Mouse (Mus musculus) embryonic facial prominence, embryonic 10.5 days (tissue): ENCODE measurements around the gene Krtap17-1. TPM values are rescaled to one million over a fixed set of nuclear protein-coding genes. Genes with fewer than 3 reads are reported as not detected.

ENCODE experiments used
- DNase-seq: peaks from one replicate; pipeline ENCODE4 v3.0.0-alpha.2; 2017; ENCODE audit warnings: low spot score
- H3K27ac ChIP-seq: fragments of 300-500 bp; sonication (generic); replicated peaks from 2 replicates; pipeline ENCODE4 v1.5.1; 2016; ENCODE audit warnings: mild to moderate bottlenecking
- H3K27me3 ChIP-seq: fragments of 300-500 bp; sonication (generic); replicated peaks from 2 replicates; pipeline ENCODE4 v1.6.1; 2016; ENCODE audit warnings: low read depth, mild to moderate bottlenecking; ENCODE audit not compliant: poor library complexity, severe bottlenecking
- H3K36me3 ChIP-seq: fragments of 300-500 bp; sonication (generic); replicated peaks from 2 replicates; pipeline ENCODE4 v1.6.1; 2016; ENCODE audit warnings: mild to moderate bottlenecking, moderate library complexity
- H3K4me1 ChIP-seq: fragments of 300-500 bp; sonication (generic); 2 replicates; pipeline ENCODE4 v1.6.1; 2016
- H3K4me3 ChIP-seq: fragments of 300-500 bp; sonication (generic); 2 replicates; pipeline ENCODE4 v1.5.1; 2016; ENCODE audit warnings: mild to moderate bottlenecking, moderate library complexity
- H3K9me3 ChIP-seq: fragments of 300-500 bp; sonication (generic); 2 replicates; pipeline ENCODE4 v1.6.1; 2016; ENCODE audit warnings: mild to moderate bottlenecking
- WGBS: fragments of 180-500 bp; shearing (Covaris S2); methylation state at CpG from one replicate; pipeline ENCODE4 v1.1.7; 2016; 5-methylcytosine and 5-hydroxymethylcytosine counted together
- polyA plus RNA-seq: library from polyadenylated mRNA; unstranded; fragments of >200 nt; fragmentation: Nextera tagmentation; extraction: Ambion mirVana; gene quantifications from 2 replicates; pipeline ENCODE4 v1.2.1, GENCODE M21; 2016

The Krtap17-1 gene
- polyA plus RNA-seq, result not detected in 2 replicates

GRCm38 (mm10) chr11:99993620-99994383 is at the start of gene Krtap17-1:
Gene Krtap17-1, minus strand, starts transcription at chr11:99993994.
- DNase-seq, result peak; percentile 17
- H3K27ac ChIP-seq, result no peak within 1 kb of the TSS

GRCm38 (mm10) chr11:100041454-100041853 is 47.7 kb upstream of the Krtap17-1 start, which contains the start of gene Krt34:
Gene Krt34, minus strand, starts transcription at chr11:100041554.
- WGBS, result 89% methylated on average over 6 of the region's 6 CpGs

More at GRCm38 (mm10) chr11:99993620-99994383, at the start of gene Krtap17-1:
- 28% methylated on average over 26 of the region's 26 CpGs for WGBS
- Histone ChIP-seq H3K27me3 (peaks cover 26% of the 10 kb centered on the region), H3K9me3 (no peaks in the 10 kb centered on the region), H3K36me3 (no peaks in the 10 kb centered on the region), H3K4me3 (peak within 1 kb of the TSS; percentile 34), H3K4me1 (peaks cover 6% of the 10 kb centered on the region)

GRCm38 (mm10) chr11:100029768-100030167 is 36.0 kb upstream of the Krtap17-1 start, which contains the start of gene Krt33b:
Gene Krt33b, minus strand, starts transcription at chr11:100029868.
- no peaks in the 10 kb centered on the region for H3K4me1 ChIP-seq
- 92% methylated on average over 6 of the region's 6 CpGs for WGBS
- H3K4me3 ChIP-seq, result no peak within 1 kb of the TSS
- H3K36me3 ChIP-seq, result no peaks in the 10 kb centered on the region
- no peak within 1 kb of the TSS for H3K27ac ChIP-seq
- no peak for DNase-seq
- H3K9me3 ChIP-seq, result no peaks in the 10 kb centered on the region
- no peaks in the 10 kb centered on the region for H3K27me3 ChIP-seq

More at GRCm38 (mm10) chr11:100041454-100041853, 47.7 kb upstream of the Krtap17-1 start, which contains the start of gene Krt34:
- no peaks in the 10 kb centered on the region for H3K9me3 ChIP-seq
- H3K27ac ChIP-seq, result no peak within 1 kb of the TSS
- H3K4me3 ChIP-seq, result no peak within 1 kb of the TSS
- no peaks in the 10 kb centered on the region for H3K27me3 ChIP-seq
- DNase-seq, result no peak
- H3K4me1 ChIP-seq, result no peaks in the 10 kb centered on the region
- H3K36me3 ChIP-seq, result no peaks in the 10 kb centered on the region

GRCm38 (mm10) chr11:100021438-100021837 is 27.6 kb upstream of the Krtap17-1 start:
- Histone ChIP-seq H3K36me3 (no peaks in the 10 kb centered on the region), H3K4me3 (no peak overlapping the region), H3K27ac (no peak overlapping the region), H3K9me3 (no peaks in the 10 kb centered on the region), H3K4me1 (no peaks in the 10 kb centered on the region), H3K27me3 (no peaks in the 10 kb centered on the region)
- WGBS, result 83% methylated on average over 5 of the region's 5 CpGs
- no peak for DNase-seq

GRCm38 (mm10) chr11:100019466-100019865 is 25.7 kb upstream of the Krtap17-1 start:
- no peaks in the 10 kb centered on the region for H3K36me3 ChIP-seq
- H3K9me3 ChIP-seq, result no peaks in the 10 kb centered on the region
- no peak for DNase-seq
- H3K27me3 ChIP-seq, result no peaks in the 10 kb centered on the region
- H3K4me1 ChIP-seq, result no peaks in the 10 kb centered on the region
- H3K4me3 ChIP-seq, result no peak overlapping the region
- WGBS, result 95% methylated on average over 1 of the region's 1 CpGs
- no peak overlapping the region for H3K27ac ChIP-seq

GRCm38 (mm10) chr11:100016112-100016511 is 22.3 kb upstream of the Krtap17-1 start, which contains the start of gene Krt33a:
Gene Krt33a, minus strand, starts transcription at chr11:100016212.
- Histone ChIP-seq H3K4me1 (no peaks in the 10 kb centered on the region), H3K9me3 (no peaks in the 10 kb centered on the region), H3K27ac (no peak within 1 kb of the TSS), H3K4me3 (no peak within 1 kb of the TSS), H3K36me3 (no peaks in the 10 kb centered on the region), H3K27me3 (no peaks in the 10 kb centered on the region)
- DNase-seq, result no peak
- WGBS, result 89% methylated on average over 4 of the region's 4 CpGs

- no peak for DNase-seq
- Histone ChIP-seq H3K4me1 (no peaks in the 10 kb centered on the region), H3K36me3 (no peaks in the 10 kb centered on the region), H3K27me3 (no peaks in the 10 kb centered on the region), H3K4me3 (no peak overlapping the region), H3K27ac (no peak overlapping the region), H3K9me3 (no peaks in the 10 kb centered on the region)
- 73% methylated on average over 4 of the region's 4 CpGs for WGBS
Observed at GRCm38 (mm10) chr11:100013691-100014171, 19.9 kb upstream of the Krtap17-1 start.

GRCm38 (mm10) chr11:100010682-100011081 is 16.9 kb upstream of the Krtap17-1 start:
- no peaks in the 10 kb centered on the region for H3K36me3 ChIP-seq
- no peak overlapping the region for H3K27ac ChIP-seq
- 82% methylated on average over 5 of the region's 5 CpGs for WGBS
- no peak overlapping the region for H3K4me3 ChIP-seq
- H3K4me1 ChIP-seq, result no peaks in the 10 kb centered on the region
- DNase-seq, result no peak
- H3K9me3 ChIP-seq, result no peaks in the 10 kb centered on the region
- H3K27me3 ChIP-seq, result no peaks in the 10 kb centered on the region

GRCm38 (mm10) chr11:100008336-100008735 is 14.5 kb upstream of the Krtap17-1 start:
- no peaks in the 10 kb centered on the region for H3K36me3 ChIP-seq
- H3K4me3 ChIP-seq, result no peak overlapping the region
- DNase-seq, result no peak
- H3K27me3 ChIP-seq, result no peaks in the 10 kb centered on the region
- no peak overlapping the region for H3K27ac ChIP-seq
- WGBS, result 89% methylated on average over 5 of the region's 5 CpGs
- H3K4me1 ChIP-seq, result no peaks in the 10 kb centered on the region
- no peaks in the 10 kb centered on the region for H3K9me3 ChIP-seq

- no peaks in the 10 kb centered on the region for H3K27me3 ChIP-seq
- H3K4me3 ChIP-seq, result no peak overlapping the region
- H3K4me1 ChIP-seq, result no peaks in the 10 kb centered on the region
- no peak for DNase-seq
- no peaks in the 10 kb centered on the region for H3K36me3 ChIP-seq
- H3K9me3 ChIP-seq, result no peaks in the 10 kb centered on the region
- no peak overlapping the region for H3K27ac ChIP-seq
- 54% methylated on average over 3 of the region's 3 CpGs for WGBS
Observed at GRCm38 (mm10) chr11:100006624-100007023, 12.8 kb upstream of the Krtap17-1 start.

- 86% methylated on average over 8 of the region's 8 CpGs for WGBS
Observed at GRCm38 (mm10) chr11:100005905-100006304, 12.1 kb upstream of the Krtap17-1 start.

GRCm38 (mm10) chr11:100004846-100005245 is 11.1 kb upstream of the Krtap17-1 start:
- DNase-seq, result peak; percentile 43
- Histone ChIP-seq H3K27me3 (no peaks in the 10 kb centered on the region), H3K36me3 (no peaks in the 10 kb centered on the region), H3K9me3 (no peaks in the 10 kb centered on the region), H3K4me3 (no peak overlapping the region), H3K27ac (no peak overlapping the region), H3K4me1 (no peaks in the 10 kb centered on the region)
- 31% methylated on average over 6 of the region's 6 CpGs for WGBS

More at GRCm38 (mm10) chr11:100005905-100006304, 12.1 kb upstream of the Krtap17-1 start:
- no peaks in the 10 kb centered on the region for H3K36me3 ChIP-seq
- H3K27ac ChIP-seq, result no peak overlapping the region
- no peaks in the 10 kb centered on the region for H3K27me3 ChIP-seq
- no peaks in the 10 kb centered on the region for H3K9me3 ChIP-seq
- H3K4me1 ChIP-seq, result no peaks in the 10 kb centered on the region
- no peak overlapping the region for H3K4me3 ChIP-seq
- DNase-seq, result no peak

- Histone ChIP-seq H3K4me3 (no peak overlapping the region), H3K9me3 (no peaks in the 10 kb centered on the region), H3K27me3 (peaks cover 8% of the 10 kb centered on the region), H3K36me3 (no peaks in the 10 kb centered on the region), H3K27ac (no peak overlapping the region), H3K4me1 (no peaks in the 10 kb centered on the region)
- 94% methylated on average over 7 of the region's 7 CpGs for WGBS
- no peak for DNase-seq
Observed at GRCm38 (mm10) chr11:99999091-99999490, 5.3 kb upstream of the Krtap17-1 start.
